ENCODE assay signal across 17 mouse cellular contexts in genomic region chr8:92158219-92158618, GRCm38 (mm10).
DNase-seq lines count a peak whose midpoint lies in the region; ATAC-seq and TF ChIP-seq lines count a peak whose summit lies in the region.
"Had no signal": no experiment of that assay in that cellular context is flagged by ENCODE, and none has a peak within 500 bp of the region (broad histone marks: within the 10 kb centered on the region; RNA-seq: fewer than 3 reads in every experiment).

No protein-coding gene starts in this region.

- peaks cover 9% of the 10 kb centered on the region for H3K4me1 ChIP-seq in heart, embryonic 10.5 days
- H3K4me1 ChIP-seq: stomach, embryonic 15.5 days had no signal

- peak; percentile 79 for ATAC-seq in granulocyte monocyte progenitor cell, adult 5-6 weeks (replicated peaks; ENCODE audit: poor library complexity, severe bottlenecking)
- ATAC-seq: intestine, embryonic 16.5 days had no signal

- TF ChIP-seq CTCF in brain, embryonic 14.5 days (IDR thresholded peaks at IDR 0.05; ENCODE audit: borderline replicate concordance, extremely low read depth, insufficient read depth, insufficient read length), result no peak

- H3K9me3 ChIP-seq in heart, embryonic 10.5 days, result no peaks in the 10 kb centered on the region
- H3K9me3 ChIP-seq: limb, embryonic 15.5 days; stomach, embryonic 15.5 days had no signal

- no peak for DNase-seq in heart, embryonic 10.5 days (ENCODE audit: low spot score)
- DNase-seq in heart, postnatal 4 days, result no peak
- DNase-seq in brain, embryonic 14.5 days (ENCODE audit: low read depth), result peak; percentile 80
- peak; percentile 45 to 56 for DNase-seq in lung, postnatal 4 days
- DNase-seq in urinary bladder, postnatal 10 days (ENCODE audit: low spot score), result no peak
- no peak for DNase-seq in testis, postnatal 14 days (ENCODE audit: low spot score)
- DNase-seq: B cell, adult 2 months; cerebellum, postnatal 25 days; gastrocnemius, postnatal 14 days; kidney, postnatal 14 days; thymus, postnatal 36 days had no signal

- 0 out of 2 replicates have a peak overlapping the region, but pooled peaks have one; percentile 18 for H3K4me3 ChIP-seq in heart, embryonic 10.5 days
- H3K4me3 ChIP-seq: limb, embryonic 15.5 days; stomach, embryonic 15.5 days had no signal

- no peak for TF ChIP-seq POLR2A in brain, embryonic 14.5 days (IDR thresholded peaks at IDR 0.05; ENCODE audit: borderline replicate concordance, extremely low read depth, insufficient read depth, insufficient read length, poor library complexity, severe bottlenecking)

- WGBS in heart, embryonic 10.5 days, result 13% methylated on average over 10 of the region's 10 CpGs

- H3K36me3 ChIP-seq in heart, embryonic 10.5 days, result no peaks in the 10 kb centered on the region
- H3K36me3 ChIP-seq: limb, embryonic 15.5 days; stomach, embryonic 15.5 days had no signal

- peaks cover 24% of the 10 kb centered on the region for H3K27me3 ChIP-seq in heart, embryonic 10.5 days (ENCODE audit: insufficient read depth, poor library complexity, severe bottlenecking)
- H3K27me3 ChIP-seq: stomach, embryonic 15.5 days had no signal

- H3K27ac ChIP-seq in heart, embryonic 10.5 days, result no peak overlapping the region
- H3K27ac ChIP-seq: hindbrain, embryonic 14.5 days; limb, embryonic 15.5 days; macrophage; stomach, embryonic 15.5 days had no signal

Comparison
In these comparisons a context has a peak if more than half of its experiments do, and no peak if none do; other contexts are left out.
1. DNase-seq: peak in brain, embryonic 14.5 days (single experiment) and lung, postnatal 4 days (2 of 2); none in heart, embryonic 10.5 days (single experiment), heart, postnatal 4 days (single experiment), urinary bladder, postnatal 10 days (single experiment) and testis, postnatal 14 days (single experiment).